Mouse (Mus musculus) heart, adult 2 months (tissue): ENCODE results near the gene Krtap5-4. TPM values are rescaled to one million over a fixed set of nuclear protein-coding genes. Genes with fewer than 3 reads are reported as not detected.
"Not testable (repeated sequence)": the region's sequence is repeated elsewhere in the genome, so short reads cannot be mapped to it uniquely, and the experiment has no call there.

ENCODE experiments used
- DNase-seq, 2 experiments: peaks; one replicate each; pipeline ENCODE4 v3.0.0; 2021
- H3K27ac ChIP-seq: fragments of 200-600 bp; 2 replicates; pipeline ENCODE4 v1.8.1; 2022
- H3K27me3 ChIP-seq: fragments of 200-500 bp; 2 replicates; pipeline ENCODE4 v1.6.1; 2012; ENCODE audit warnings: mild to moderate bottlenecking, low read length, inconsistent platforms, mixed read lengths; ENCODE audit not compliant: control insufficient read depth, insufficient read depth
- H3K36me3 ChIP-seq: fragments of 200-500 bp; 2 replicates; pipeline ENCODE4 v1.6.1; 2012; ENCODE audit warnings: low read length, inconsistent platforms; ENCODE audit not compliant: control insufficient read depth, insufficient read depth
- H3K4me1 ChIP-seq: fragments of 200-500 bp; 2 replicates; pipeline ENCODE4 v1.6.1; 2011; ENCODE audit warnings: low read length; ENCODE audit not compliant: control insufficient read depth, insufficient read depth
- H3K4me3 ChIP-seq: fragments of 200-600 bp; 2 replicates; pipeline ENCODE4 v1.8.1; 2022
- H3K79me2 ChIP-seq: fragments of 200-500 bp; replicated peaks from 2 replicates; pipeline ENCODE4 v1.6.1; 2012; ENCODE audit warnings: mild to moderate bottlenecking, inconsistent platforms, low read length, moderate library complexity, mixed read lengths; ENCODE audit not compliant: control insufficient read depth, insufficient read depth
- H3K9ac ChIP-seq: fragments of 200-500 bp; 2 replicates; pipeline ENCODE4 v1.6.1; 2012; ENCODE audit warnings: low read depth, mild to moderate bottlenecking, control low read depth, inconsistent platforms, low read length, mixed read lengths
- CTCF ChIP-seq: fragments of 200-600 bp; IDR thresholded peaks from 2 replicates; pipeline ENCODE4 v1.8.1; 2022; ENCODE audit warnings: antibody characterized with exemption, mild to moderate bottlenecking, moderate library complexity
- EP300 ChIP-seq: fragments of 200-500 bp; IDR thresholded peaks from 2 replicates; pipeline ENCODE4 v1.6.1; 2011; ENCODE audit warnings: low read depth, low read length, control low read depth; ENCODE audit not compliant: insufficient read depth
- POLR2A ChIP-seq: fragments of 200-500 bp; IDR thresholded peaks from 2 replicates; pipeline ENCODE4 v1.6.1; 2011; ENCODE audit warnings: mild to moderate bottlenecking, low read depth, low read length, control low read depth; ENCODE audit not compliant: insufficient read depth
- WGBS: fragments of 180-500 bp; shearing (Covaris S2); methylation state at CpG from one replicate; pipeline ENCODE4 v1.1.7; 2018; 5-methylcytosine and 5-hydroxymethylcytosine counted together
- intact Hi-C: fragments of 180-260 bp; cut with DNase I; formaldehyde crosslinking; loops from one replicate; pipeline ENCODE4 v1.15.1; 2025
- polyA plus RNA-seq: library from polyadenylated mRNA; depleted of rRNA; stranded (reverse); fragments of >200 nt; gene quantifications from 2 replicates; pipeline ENCODE4 v1.2.3, GENCODE M21; 2012
- total RNA-seq, 2 experiments: library from RNA; stranded (reverse); gene quantifications; 2 replicates each; pipeline ENCODE4 v1.2.3; 2021

The Krtap5-4 gene
- total and polyA plus RNA-seq, 3 experiments, result not detected

DNA sequence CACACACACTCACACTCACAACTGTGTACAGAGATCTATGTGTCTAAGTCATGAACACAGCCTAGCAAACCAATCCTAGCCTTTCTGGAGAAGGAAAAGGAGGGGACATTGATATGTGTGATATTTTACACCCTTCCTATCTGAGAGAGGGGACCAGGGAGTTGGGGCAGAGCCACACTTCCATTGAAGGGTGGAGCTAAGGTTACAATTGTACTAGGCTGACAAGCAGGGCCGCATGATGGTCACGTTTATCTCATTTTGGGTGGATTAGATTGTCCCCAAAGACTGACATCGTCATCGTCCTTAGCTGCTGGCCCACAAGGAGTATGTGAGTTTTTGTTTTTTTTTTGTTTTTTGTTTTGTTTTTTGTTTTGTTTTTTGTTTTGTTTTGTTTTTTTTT lies 27.9 kb downstream of the Krtap5-4 start:
- Histone ChIP-seq H3K4me1 (peaks cover 13% of the 10 kb centered on the region), H3K27me3 (no peaks in the 10 kb centered on the region), H3K27ac (no peak overlapping the region), H3K9ac (no peak overlapping the region), H3K36me3 (no peaks in the 10 kb centered on the region), H3K79me2 (no peaks in the 10 kb centered on the region), H3K4me3 (no peak overlapping the region)
- intact Hi-C loops, result loop anchor here (5.0 kb wide), 3 partner anchors 56 to 341 kb away; partner anchors contain the start of gene Ctsd
- 81% methylated on average over 4 of the region's 4 CpGs for WGBS
- no peak for DNase-seq
- TF ChIP-seq EP300, result no peak
- no peak for TF ChIP-seq POLR2A
- TF ChIP-seq CTCF, result no peak

- H3K79me2 ChIP-seq, H3K4me3 ChIP-seq, DNase-seq, H3K27me3 ChIP-seq, H3K36me3 ChIP-seq, H3K27ac ChIP-seq, H3K9ac ChIP-seq: not testable (repeated sequence)
- intact Hi-C loops, result loop anchor here (5.0 kb wide), 3 partner anchors 55 to 340 kb away; partner anchors contain the start of gene Ctsd
- peaks cover 13% of the 10 kb centered on the region for H3K4me1 ChIP-seq
- 96% methylated on average over 6 of the region's 9 CpGs for WGBS
Observed at GRCm38 (mm10) chr7:142332741-142333140, 29.4 kb downstream of the Krtap5-4 start.

GRCm38 (mm10) chr7:142334246-142334645 lies 30.9 kb downstream of the Krtap5-4 start:
- Histone ChIP-seq H3K27ac (no peak overlapping the region), H3K4me3 (no peak overlapping the region)

GRCm38 (mm10) chr7:142335151-142335550 lies 31.8 kb downstream of the Krtap5-4 start:
- TF ChIP-seq CTCF (no peak), POLR2A (no peak), EP300 (no peak)
- no peak for DNase-seq
- 84% methylated on average over 8 of the region's 8 CpGs for WGBS

More at GRCm38 (mm10) chr7:142334246-142334645, 30.9 kb downstream of the Krtap5-4 start:
- H3K27me3 ChIP-seq, result no peaks in the 10 kb centered on the region
- 3% methylated on average over 3 of the region's 3 CpGs for WGBS
- intact Hi-C loops, result loop anchor here (1.0 to 5.0 kb wide), 9 partner anchors 17 to 338 kb away; partner anchors contain the start of genes Ctsd, Ifitm10 and Tnnt3
- no peaks in the 10 kb centered on the region for H3K79me2 ChIP-seq
- H3K36me3 ChIP-seq, result no peaks in the 10 kb centered on the region
- TF ChIP-seq EP300 (peak; percentile 92), CTCF (peak; percentile 97), POLR2A (no peak)
- no peak overlapping the region for H3K9ac ChIP-seq
- peaks cover 13% of the 10 kb centered on the region for H3K4me1 ChIP-seq
- DNase-seq, result peak; percentile 81 to 90

GRCm38 (mm10) chr7:142340269-142340970 lies 37.1 kb downstream of the Krtap5-4 start:
- H3K27me3 ChIP-seq, result no peaks in the 10 kb centered on the region
- peak in 1 of 2 experiments; percentile 37 for DNase-seq
- TF ChIP-seq EP300 (no peak), POLR2A (no peak), CTCF (no peak)
- 71% methylated on average over 10 of the region's 10 CpGs for WGBS
- no peak overlapping the region for H3K4me3 ChIP-seq
- H3K79me2 ChIP-seq, result no peaks in the 10 kb centered on the region
- no peak overlapping the region for H3K9ac ChIP-seq
- no peaks in the 10 kb centered on the region for H3K36me3 ChIP-seq
- no peaks in the 10 kb centered on the region for H3K4me1 ChIP-seq
- intact Hi-C loops, result no loop called here
- no peak overlapping the region for H3K27ac ChIP-seq

More at GRCm38 (mm10) chr7:142335151-142335550, 31.8 kb downstream of the Krtap5-4 start:
- H3K79me2 ChIP-seq, result no peaks in the 10 kb centered on the region
- no peak overlapping the region for H3K9ac ChIP-seq
- no peaks in the 10 kb centered on the region for H3K27me3 ChIP-seq
- no peak overlapping the region for H3K4me3 ChIP-seq
- no peak overlapping the region for H3K27ac ChIP-seq
- intact Hi-C loops, result loop anchor here (2.0 kb wide), 4 partner anchors 18 to 164 kb away; partner anchors contain the start of genes Ifitm10 and Tnnt3
- H3K4me1 ChIP-seq, result peaks cover 10% of the 10 kb centered on the region
- H3K36me3 ChIP-seq, result no peaks in the 10 kb centered on the region

- WGBS, result 84% methylated on average over 10 of the region's 10 CpGs
- Histone ChIP-seq H3K79me2 (no peaks in the 10 kb centered on the region), H3K27ac (no peak overlapping the region), H3K27me3 (no peaks in the 10 kb centered on the region), H3K9ac (no peak overlapping the region), H3K4me1 (no peaks in the 10 kb centered on the region), H3K4me3 (no peak overlapping the region), H3K36me3 (no peaks in the 10 kb centered on the region)
- intact Hi-C loops, result no loop called here
- no peak for DNase-seq
- TF ChIP-seq POLR2A (no peak), EP300 (no peak), CTCF (no peak)
Observed at GRCm38 (mm10) chr7:142341564-142342246, 38.4 kb downstream of the Krtap5-4 start.
